Mouse (Mus musculus) midbrain, embryonic 14.5 days (tissue): ENCODE data around the gene Tsnax. TPM values are rescaled to one million over a fixed set of nuclear protein-coding genes. Genes with fewer than 3 reads are reported as not detected.

Experiments
- ATAC-seq: fragments of 200-750 bp; cut with Nextera tagmentation; 2 replicates; pipeline ENCODE4 v1.8.0; 2017; ENCODE audit warnings: moderate number of reproducible peaks, moderate library complexity; ENCODE audit not compliant: low FRiP score, low TSS enrichment
- DNase-seq: peaks from one replicate; pipeline ENCODE4 v3.0.0-alpha.2; 2015
- H3K27ac ChIP-seq: fragments of 300-500 bp; sonication (generic); replicated peaks from 2 replicates; pipeline ENCODE4 v1.5.1; 2014; ENCODE audit warnings: mild to moderate bottlenecking, low read depth, low read length, moderate library complexity
- H3K27me3 ChIP-seq: fragments of 300-500 bp; sonication (generic); 2 replicates; pipeline ENCODE4 v1.6.1; 2014; ENCODE audit warnings: low read length, control low read depth, mixed read lengths; ENCODE audit not compliant: control insufficient read depth, insufficient read depth
- H3K36me3 ChIP-seq: fragments of 300-500 bp; sonication (generic); 2 replicates; pipeline ENCODE4 v1.6.1; 2014; ENCODE audit warnings: low read length, control low read depth; ENCODE audit not compliant: control insufficient read depth, insufficient read depth
- H3K4me1 ChIP-seq: fragments of 300-500 bp; sonication (generic); 2 replicates; pipeline ENCODE4 v1.6.1; 2014; ENCODE audit warnings: mild to moderate bottlenecking, antibody characterized with exemption, low read length, control low read depth; ENCODE audit not compliant: control insufficient read depth, insufficient read depth
- H3K4me2 ChIP-seq: fragments of 300-500 bp; sonication (generic); 2 replicates; pipeline ENCODE4 v1.6.1; 2014; ENCODE audit warnings: mild to moderate bottlenecking, low read length, moderate library complexity
- H3K4me3 ChIP-seq: fragments of 300-500 bp; sonication (generic); replicated peaks from 2 replicates; pipeline ENCODE4 v1.5.1; 2014; ENCODE audit warnings: low read depth, low read length
- H3K9ac ChIP-seq: fragments of 300-500 bp; sonication (generic); replicated peaks from 2 replicates; pipeline ENCODE4 v1.6.1; 2014; ENCODE audit warnings: mild to moderate bottlenecking, low read length, moderate library complexity
- H3K9me3 ChIP-seq: fragments of 300-500 bp; sonication (generic); 2 replicates; pipeline ENCODE4 v1.6.1; 2016; ENCODE audit warnings: low read length, control low read depth, mixed read lengths; ENCODE audit not compliant: control insufficient read depth
- WGBS: fragments of 180-500 bp; shearing (Covaris S2); extraction: QIAGEN DNeasy Blood & Tissue Kit; methylation state at CpG from one replicate; pipeline ENCODE4 v1.1.7; 2014; 5-methylcytosine and 5-hydroxymethylcytosine counted together
- polyA plus RNA-seq: library from polyadenylated mRNA; unstranded; fragments of >200 nt; fragmentation: Nextera tagmentation; extraction: Ambion mirVana; gene quantifications from 2 replicates; pipeline ENCODE4 v1.2.1, GENCODE M21; 2014

Gene Tsnax
- polyA plus RNA-seq, 1 experiment from 2014 or later, result 242 TPM

DNA sequence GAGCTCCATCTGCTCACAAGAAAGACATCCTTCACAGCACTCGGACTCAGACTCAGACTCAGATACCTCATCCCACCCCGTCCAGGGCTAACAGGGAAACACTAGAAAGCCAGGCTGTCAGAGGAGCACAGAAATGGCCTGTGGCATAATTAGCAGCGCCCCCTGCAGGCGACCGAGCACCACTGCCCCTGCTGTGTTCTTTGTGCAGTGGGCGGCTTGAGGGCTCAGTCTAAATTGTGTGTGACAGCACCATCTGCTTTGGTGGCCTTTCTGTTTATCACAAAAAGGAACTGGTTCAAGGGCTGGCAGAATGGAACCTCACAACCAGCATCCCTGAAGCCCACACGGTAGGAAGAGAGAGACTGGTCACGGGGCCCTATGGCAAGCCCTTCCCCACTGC, 21.9 kb downstream of the Tsnax start:
- Histone ChIP-seq H3K27me3 (no peaks in the 10 kb centered on the region), H3K4me3 (no peak overlapping the region), H3K9me3 (no peaks in the 10 kb centered on the region), H3K4me1 (no peaks in the 10 kb centered on the region), H3K27ac (peak overlapping the region; percentile 32; the same call in 1 of the 2 replicates), H3K36me3 (peaks cover 75% of the 10 kb centered on the region), H3K4me2 (no peak overlapping the region), H3K9ac (no peak overlapping the region)
- ATAC-seq (peak; percentile 69; the same call in 1 of the 2 replicates), DNase-seq (peak; percentile 81)
- WGBS, result 15% methylated on average over 8 of the region's 8 CpGs

DNA sequence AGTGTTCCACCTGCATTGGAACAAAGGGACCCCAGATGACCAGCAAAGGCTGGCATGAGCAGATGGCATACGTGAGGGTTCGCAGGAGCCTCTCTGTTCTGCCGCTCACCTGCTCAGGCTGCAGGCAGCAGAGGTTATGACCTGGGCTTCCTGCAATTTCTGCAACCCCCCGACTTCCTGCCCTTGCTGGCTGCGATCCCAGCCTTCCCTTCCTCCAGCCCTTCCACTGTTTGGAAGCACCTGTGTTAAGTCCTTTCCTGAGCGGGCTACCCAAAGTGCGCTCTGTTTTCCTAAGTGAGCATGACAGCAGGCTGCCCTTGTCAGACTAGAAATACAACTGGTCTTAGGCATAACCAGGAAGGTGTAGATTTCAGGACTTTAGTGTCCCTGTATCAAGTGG, 24.3 kb downstream of the Tsnax start:
- Histone ChIP-seq H3K4me3 (no peak overlapping the region), H3K27ac (no peak overlapping the region), H3K9ac (no peak overlapping the region), H3K36me3 (peaks cover 63% of the 10 kb centered on the region), H3K4me1 (no peaks in the 10 kb centered on the region), H3K27me3 (no peaks in the 10 kb centered on the region), H3K9me3 (no peaks in the 10 kb centered on the region), H3K4me2 (no peak overlapping the region)
- ATAC-seq (no peak), DNase-seq (no peak)
- WGBS, result 96% methylated on average over 7 of the region's 7 CpGs

DNA sequence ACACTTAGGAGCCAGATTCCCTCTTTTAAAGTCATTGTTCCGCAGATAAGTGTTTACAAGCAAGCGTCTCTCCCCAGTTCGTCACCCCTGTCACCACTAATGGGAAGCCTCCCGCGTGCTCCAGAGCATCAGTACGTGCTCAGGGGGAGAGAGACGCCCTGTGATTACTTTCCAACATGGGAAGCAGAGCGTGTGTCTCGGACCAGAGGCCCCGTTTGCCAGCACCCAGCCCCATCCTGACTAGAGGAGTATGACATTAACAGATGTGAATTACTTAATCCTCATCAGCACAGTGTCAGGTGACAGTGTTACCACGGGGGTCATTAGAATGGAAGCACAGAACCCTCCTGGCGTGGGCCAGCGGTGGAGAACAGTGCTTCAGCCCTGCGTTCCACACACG, 25.9 kb downstream of the Tsnax start:
- WGBS, result 88% methylated on average over 15 of the region's 15 CpGs
- Histone ChIP-seq H3K27me3 (no peaks in the 10 kb centered on the region), H3K27ac (no peak overlapping the region), H3K9ac (no peak overlapping the region), H3K4me1 (no peaks in the 10 kb centered on the region), H3K4me2 (no peak overlapping the region), H3K36me3 (peaks cover 47% of the 10 kb centered on the region), H3K9me3 (no peaks in the 10 kb centered on the region), H3K4me3 (no peak overlapping the region)
- ATAC-seq, result no peak
- no peak for DNase-seq

DNA sequence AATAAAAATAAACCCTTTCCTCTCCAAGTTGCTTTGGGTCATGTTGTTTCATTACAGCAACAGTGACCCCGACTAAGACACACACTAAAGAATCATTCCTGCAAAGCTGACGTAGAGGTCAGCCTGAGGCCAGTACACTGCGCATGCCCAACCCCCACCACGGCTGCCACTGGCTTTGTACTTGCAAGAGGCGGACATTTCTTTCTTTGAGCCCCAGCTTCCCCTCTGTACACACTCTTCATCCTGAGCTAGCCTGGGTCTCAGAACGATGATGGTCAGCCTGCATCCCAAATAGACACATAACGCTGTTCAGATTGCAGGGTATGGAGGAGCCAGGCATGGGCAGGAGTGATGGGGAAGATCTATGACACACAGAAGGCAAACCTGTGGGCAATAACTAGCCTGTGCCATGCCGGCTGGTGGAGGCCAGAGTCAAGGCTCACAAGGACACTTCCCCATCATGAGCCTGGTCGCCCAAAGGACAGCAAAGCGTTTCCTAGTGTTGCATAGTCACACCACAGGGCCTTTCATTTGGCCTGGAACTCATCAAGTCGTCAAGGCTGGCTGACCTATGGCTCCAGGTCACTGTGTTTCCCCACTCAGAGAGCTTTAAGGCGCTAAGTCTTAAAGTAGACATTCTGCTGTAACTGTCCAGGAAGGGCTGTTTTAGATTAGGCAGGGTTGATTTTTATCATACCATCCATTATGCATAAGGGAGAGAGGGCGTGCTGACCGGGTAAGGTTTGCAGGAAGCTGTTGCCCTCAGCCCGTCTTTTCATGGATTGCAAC, 28.0 kb downstream of the Tsnax start:
- H3K9me3 ChIP-seq, result no peaks in the 10 kb centered on the region
- no peak for DNase-seq
- H3K9ac ChIP-seq, result no peak overlapping the region
- WGBS, result 83% methylated on average over 15 of the region's 15 CpGs
- no peak overlapping the region for H3K4me2 ChIP-seq
- H3K36me3 ChIP-seq, result peaks cover 29% of the 10 kb centered on the region
- no peak for ATAC-seq
- H3K27ac ChIP-seq, result no peak overlapping the region
- H3K4me1 ChIP-seq, result no peaks in the 10 kb centered on the region
- no peaks in the 10 kb centered on the region for H3K27me3 ChIP-seq
- no peak overlapping the region for H3K4me3 ChIP-seq

DNA sequence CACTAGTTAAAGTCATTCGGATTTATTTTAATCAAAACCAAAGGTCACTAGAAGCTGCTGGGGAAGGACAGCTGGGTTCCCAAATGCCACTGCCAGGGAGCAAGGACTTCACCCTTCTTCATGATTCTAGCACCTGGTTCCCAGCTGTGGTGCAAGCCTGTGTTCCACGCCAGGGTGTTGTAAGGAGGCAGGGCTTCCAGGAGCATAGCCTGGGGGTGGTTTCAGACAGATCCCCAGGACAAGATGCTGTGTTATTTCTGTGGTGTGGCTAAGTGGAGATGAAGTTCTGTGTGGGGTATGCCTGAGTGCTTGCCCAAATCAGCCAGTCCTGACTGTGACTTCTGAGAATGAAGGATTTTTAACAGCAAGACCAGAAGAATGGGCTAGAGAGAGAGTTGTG, 28.7 kb downstream of the Tsnax start:
- Histone ChIP-seq H3K4me2 (no peak overlapping the region), H3K36me3 (peaks cover 23% of the 10 kb centered on the region), H3K4me1 (no peaks in the 10 kb centered on the region), H3K9ac (no peak overlapping the region), H3K27ac (no peak overlapping the region), H3K27me3 (no peaks in the 10 kb centered on the region), H3K9me3 (no peaks in the 10 kb centered on the region), H3K4me3 (no peak overlapping the region)
- DNase-seq, result no peak
- ATAC-seq, result no peak
- WGBS, result 80% methylated on average over 2 of the region's 2 CpGs

DNA sequence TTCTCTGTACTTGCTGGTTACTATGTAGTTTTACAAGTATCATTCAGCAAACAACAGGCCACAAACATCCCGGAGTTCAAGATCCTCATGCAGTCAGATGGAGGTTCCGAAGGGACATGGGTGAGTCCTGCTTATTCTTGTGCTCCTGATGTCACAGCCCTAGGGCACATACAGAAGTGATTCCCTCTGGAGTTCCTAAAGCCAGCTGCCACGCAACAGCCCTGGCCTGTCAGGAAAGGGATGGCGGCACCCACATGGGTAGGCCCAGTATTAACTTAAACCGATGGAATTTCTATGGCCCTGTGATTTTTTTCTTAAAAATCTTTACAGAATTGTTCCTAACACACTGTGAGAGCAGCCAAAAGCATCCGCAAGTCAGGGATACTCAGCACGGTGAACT, 30.6 kb downstream of the Tsnax start:
- Histone ChIP-seq H3K4me3 (no peak overlapping the region), H3K27me3 (no peaks in the 10 kb centered on the region), H3K4me1 (no peaks in the 10 kb centered on the region), H3K9me3 (no peaks in the 10 kb centered on the region), H3K36me3 (peaks cover 16% of the 10 kb centered on the region), H3K9ac (no peak overlapping the region), H3K27ac (no peak overlapping the region), H3K4me2 (no peak overlapping the region)
- DNase-seq (no peak), ATAC-seq (no peak)
- 78% methylated on average over 7 of the region's 7 CpGs for WGBS

DNA sequence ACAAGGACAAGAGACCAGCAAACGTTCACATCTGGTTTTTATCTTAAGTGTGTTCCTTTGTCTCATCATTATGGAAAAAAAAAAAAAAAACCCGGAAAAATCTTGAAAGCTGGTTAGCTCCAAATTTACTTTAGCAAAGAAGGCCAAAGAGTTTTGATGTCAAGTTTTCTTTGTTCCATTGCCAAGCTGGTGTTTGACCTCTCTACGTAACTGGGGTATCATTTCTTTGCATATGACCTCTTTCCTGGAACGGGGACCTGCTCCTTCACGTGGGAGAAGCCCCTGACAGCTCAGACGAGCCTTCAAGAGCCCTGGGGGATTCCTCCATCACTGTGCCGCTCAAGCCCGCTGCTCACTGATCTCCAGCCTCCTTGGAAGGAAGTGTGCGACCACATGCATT, 31.1 kb downstream of the Tsnax start:
- ATAC-seq (no peak), DNase-seq (no peak)
- no peak overlapping the region for H3K4me2 ChIP-seq
- WGBS, result 52% methylated on average over 9 of the region's 9 CpGs
- H3K36me3 ChIP-seq, result peaks cover 13% of the 10 kb centered on the region
- no peaks in the 10 kb centered on the region for H3K9me3 ChIP-seq
- H3K4me3 ChIP-seq, result no peak overlapping the region
- H3K9ac ChIP-seq, result no peak overlapping the region
- H3K27me3 ChIP-seq, result no peaks in the 10 kb centered on the region
- H3K4me1 ChIP-seq, result no peaks in the 10 kb centered on the region
- no peak overlapping the region for H3K27ac ChIP-seq

DNA sequence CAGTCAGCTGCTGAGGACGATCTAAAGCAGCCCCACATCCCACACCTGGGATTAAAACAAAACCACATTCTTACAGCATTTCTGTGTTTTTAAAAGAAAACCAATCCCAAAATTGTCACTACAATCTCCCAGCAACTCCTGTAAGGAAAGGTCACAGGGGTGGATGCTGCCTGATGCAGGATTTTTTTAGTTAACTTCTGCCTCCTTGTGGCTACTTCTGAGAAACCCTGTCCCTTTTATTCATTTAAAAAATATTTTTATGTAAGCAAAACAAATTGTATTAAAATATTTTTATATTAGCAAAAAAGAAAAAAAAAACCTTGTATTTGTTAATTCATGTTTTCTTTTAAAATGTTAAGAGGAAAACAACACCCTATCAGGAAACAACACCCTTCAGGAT, 33.0 kb downstream of the Tsnax start:
- no peaks in the 10 kb centered on the region for H3K27me3 ChIP-seq
- no peak overlapping the region for H3K9ac ChIP-seq
- WGBS, result 93% methylated on average over 1 of the region's 1 CpGs
- no peak overlapping the region for H3K27ac ChIP-seq
- ATAC-seq (no peak), DNase-seq (no peak)
- H3K4me1 ChIP-seq, result no peaks in the 10 kb centered on the region
- H3K36me3 ChIP-seq, result peaks cover 2% of the 10 kb centered on the region; the same call in 1 of the 2 replicates
- H3K9me3 ChIP-seq, result no peaks in the 10 kb centered on the region
- H3K4me2 ChIP-seq, result no peak overlapping the region
- no peak overlapping the region for H3K4me3 ChIP-seq

DNA sequence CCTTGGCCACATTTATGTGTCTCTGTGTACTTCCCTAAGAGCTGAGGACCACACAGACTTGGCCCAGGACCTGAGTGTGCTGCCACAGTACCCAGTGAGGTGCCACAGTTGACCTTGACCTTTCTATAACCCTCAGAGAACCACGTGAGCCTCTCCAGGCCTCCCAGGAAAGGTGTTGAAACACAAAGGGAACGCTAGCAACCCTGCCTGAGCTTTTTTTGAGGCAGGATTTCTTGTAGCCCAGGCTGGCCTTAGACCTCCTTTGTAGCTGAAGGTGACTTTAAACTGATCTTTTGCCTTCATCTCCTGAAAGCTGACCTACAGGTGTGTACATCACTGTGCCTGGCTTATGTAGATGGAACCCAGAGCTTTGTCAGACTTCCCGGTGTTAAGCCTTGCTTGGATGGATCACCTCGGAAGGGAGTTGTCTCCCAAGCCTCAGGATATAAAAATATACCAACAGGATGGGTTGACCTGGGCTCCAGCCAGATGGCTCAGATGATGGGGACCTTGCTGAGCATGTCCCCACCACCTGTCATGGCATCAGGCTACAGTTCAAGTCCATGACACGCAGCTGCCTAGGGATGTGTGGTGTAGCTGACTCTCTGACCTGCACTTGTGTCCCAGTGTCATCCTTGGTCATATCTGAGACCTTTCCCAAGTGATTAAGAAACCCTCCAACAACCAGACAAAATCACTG, 36.4 kb downstream of the Tsnax start:
- WGBS, result 68% methylated on average over 5 of the region's 5 CpGs
- Histone ChIP-seq H3K27me3 (peaks cover 19% of the 10 kb centered on the region), H3K4me2 (no peak overlapping the region), H3K27ac (no peak overlapping the region), H3K9me3 (peaks cover 5% of the 10 kb centered on the region; the same call in 1 of the 2 replicates), H3K4me3 (no peak overlapping the region), H3K4me1 (no peaks in the 10 kb centered on the region), H3K9ac (no peak overlapping the region), H3K36me3 (no peaks in the 10 kb centered on the region)
- DNase-seq (no peak), ATAC-seq (no peak)
